Mouse (Mus musculus): ENCODE results near the gene Galnt2.

GRCm38 (mm10) chr8:124394951-124395350 is 163.8 kb downstream of the Galnt2 start:
- TF ChIP-seq CTCF (IDR thresholded peaks at IDR 0.05; ENCODE audit: low read depth) (no peak), EP300 (IDR thresholded peaks at IDR 0.05; ENCODE audit: low read depth) (no peak)

Data from heart, postnatal 0 days (tissue).